Mouse (Mus musculus) c-Kit-positive CD71-positive TER-119-negative erythroid progenitor cells, embryonic 14.5 days (primary cell): ENCODE measurements around the gene Btbd9.

Experiments used
- DNase-seq: peaks from one replicate; pipeline ENCODE4 v3.0.0-alpha.2; 2013; ENCODE audit warnings: low read depth

Gene Btbd9

DNA sequence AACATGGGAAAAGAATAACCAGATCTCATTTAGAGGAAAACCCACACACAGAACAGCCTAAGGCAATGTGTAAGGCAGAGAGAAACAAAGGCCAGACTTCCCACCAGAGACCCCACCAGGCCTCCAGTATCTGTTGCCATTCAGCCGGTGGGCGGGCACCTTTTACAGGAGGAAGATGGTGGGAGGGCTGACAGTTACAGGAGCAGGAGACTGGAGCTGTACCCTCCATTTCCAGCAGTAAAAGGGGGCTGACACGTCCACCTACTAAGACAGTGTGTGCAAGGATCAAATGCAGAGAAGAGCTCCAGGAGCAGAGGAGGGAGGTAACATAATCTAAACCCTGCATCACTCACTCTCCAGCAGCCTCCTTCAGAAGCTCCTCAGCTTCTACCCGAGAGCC, 123.0 kb downstream of the Btbd9 start:
- DNase-seq: no peak

GRCm38 (mm10) chr17:30452363-30452762, 123.9 kb downstream of the Btbd9 start:
- no peak for DNase-seq

DNA sequence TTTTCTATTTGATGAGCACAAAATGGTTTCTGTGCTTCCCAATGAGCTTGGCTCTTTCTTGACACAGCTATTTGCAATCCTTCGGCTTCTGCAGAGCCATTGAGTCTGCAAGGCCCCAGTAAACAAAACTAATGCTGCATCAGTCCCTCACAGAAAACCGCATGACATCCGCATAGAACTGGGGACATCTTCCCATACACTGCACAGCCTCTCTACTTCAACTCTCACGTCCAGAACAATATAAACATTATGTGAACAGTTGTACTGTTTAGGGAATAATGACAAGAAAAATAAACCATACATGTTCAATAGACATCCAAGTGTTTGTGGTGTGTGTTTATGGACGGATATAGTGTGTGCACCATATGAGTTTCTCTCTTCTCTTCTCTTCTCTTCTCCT, 127.7 kb downstream of the Btbd9 start:
- DNase-seq: no peak

DNA sequence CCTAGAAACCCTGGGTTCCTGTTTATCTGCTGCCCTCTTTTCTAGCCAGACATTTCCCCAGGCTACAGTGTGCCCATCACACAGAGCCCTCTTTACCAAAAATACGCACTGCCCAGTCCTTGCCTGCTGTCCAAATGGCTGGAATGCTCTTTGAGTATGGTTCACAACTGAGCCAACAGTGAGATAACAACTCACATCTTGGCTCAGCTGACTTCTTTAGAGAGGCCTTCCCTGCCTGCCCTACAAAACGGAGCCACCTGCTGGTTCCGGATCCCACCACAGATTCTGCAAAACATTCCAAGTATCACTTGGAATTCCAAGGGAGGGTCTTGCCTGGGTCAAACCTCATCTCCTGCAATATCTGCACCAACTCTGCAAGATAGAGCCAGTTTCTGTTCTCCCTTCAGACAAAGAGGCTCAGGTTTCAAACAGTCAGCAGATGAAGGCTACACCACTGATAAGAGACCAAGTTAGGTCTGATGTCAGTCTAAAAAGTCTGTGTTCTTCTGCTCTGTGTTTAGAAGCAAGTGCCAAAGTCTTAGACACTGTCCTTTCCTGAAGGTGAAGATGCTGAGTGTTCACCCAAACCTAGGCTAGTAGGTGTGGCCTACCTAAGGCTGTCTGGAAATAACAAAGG, 130.4 kb downstream of the Btbd9 start:
- no peak for DNase-seq

- no peak for DNase-seq
Observed at GRCm38 (mm10) chr17:30439702-30440101, 136.6 kb downstream of the Btbd9 start.

DNA sequence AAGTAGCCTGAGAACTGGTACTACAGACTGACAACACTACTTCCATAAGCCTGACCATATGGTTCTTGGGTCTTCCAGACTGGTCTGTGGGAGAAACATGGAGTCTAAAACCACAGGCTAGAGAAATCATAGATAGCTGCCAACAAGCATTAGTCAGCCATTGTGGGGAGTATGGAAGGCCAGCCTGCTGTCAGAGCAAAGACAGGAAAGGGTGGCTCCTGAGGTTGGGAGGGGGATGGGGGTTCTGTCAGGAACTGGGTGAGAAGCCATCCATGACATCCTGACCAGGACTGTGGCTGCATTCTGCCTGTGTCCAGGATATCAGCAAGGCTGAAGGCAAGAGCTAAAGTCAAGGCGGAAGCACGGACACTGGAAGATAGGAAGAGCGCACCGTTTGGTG, 137.5 kb downstream of the Btbd9 start:
- no peak for DNase-seq

DNA sequence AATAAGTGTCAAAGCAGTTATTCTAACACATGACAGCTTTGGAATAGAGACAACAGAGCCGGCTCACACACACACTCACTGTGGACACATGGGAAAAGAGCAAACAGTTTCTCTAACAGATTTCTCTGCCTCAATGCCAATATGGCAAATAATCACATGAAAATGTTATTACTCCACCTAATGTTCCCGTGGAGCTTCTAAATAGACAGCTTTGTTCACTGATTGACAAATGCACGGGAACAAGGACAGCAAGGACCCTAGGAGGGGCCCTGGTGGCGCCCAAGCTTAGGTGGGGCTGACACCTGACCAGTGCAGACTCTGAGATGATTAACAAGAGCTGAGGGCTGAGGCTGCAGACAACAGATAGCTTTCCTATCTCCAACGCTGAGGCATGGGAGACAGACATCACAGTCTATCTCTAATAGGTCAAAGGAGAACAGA, 140.2 kb downstream of the Btbd9 start:
- DNase-seq: no peak

DNA sequence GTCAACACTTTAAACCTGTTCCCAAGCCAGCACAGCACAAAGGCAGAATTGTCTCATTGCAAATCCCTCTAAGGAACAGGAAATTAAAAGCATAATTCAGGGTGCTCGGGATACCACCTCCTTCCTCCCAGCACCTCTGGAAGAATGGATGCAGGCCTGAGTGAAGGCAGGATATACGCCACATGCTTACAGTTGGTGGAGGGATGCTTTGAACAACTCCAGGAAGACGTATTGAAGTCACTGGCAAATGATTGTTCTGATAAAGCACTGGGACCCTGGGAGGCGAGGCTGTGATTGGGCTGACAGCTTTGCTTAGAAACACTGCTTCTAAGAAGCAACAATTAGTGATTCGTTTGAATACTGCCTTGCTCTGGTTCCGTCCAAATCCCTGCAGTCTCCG, 140.8 kb downstream of the Btbd9 start:
- no peak for DNase-seq

- DNase-seq: no peak
Observed at GRCm38 (mm10) chr17:30432094-30432493, 144.2 kb downstream of the Btbd9 start.

GRCm38 (mm10) chr17:30430961-30431640, 145.2 kb downstream of the Btbd9 start:
- no peak for DNase-seq

- no peak for DNase-seq
Observed at GRCm38 (mm10) chr17:30428661-30429060, 147.6 kb downstream of the Btbd9 start.

- DNase-seq: no peak
Observed at GRCm38 (mm10) chr17:30423256-30423852, 152.9 kb downstream of the Btbd9 start.

GRCm38 (mm10) chr17:30422278-30422677, 154.0 kb downstream of the Btbd9 start:
- DNase-seq: no peak

DNA sequence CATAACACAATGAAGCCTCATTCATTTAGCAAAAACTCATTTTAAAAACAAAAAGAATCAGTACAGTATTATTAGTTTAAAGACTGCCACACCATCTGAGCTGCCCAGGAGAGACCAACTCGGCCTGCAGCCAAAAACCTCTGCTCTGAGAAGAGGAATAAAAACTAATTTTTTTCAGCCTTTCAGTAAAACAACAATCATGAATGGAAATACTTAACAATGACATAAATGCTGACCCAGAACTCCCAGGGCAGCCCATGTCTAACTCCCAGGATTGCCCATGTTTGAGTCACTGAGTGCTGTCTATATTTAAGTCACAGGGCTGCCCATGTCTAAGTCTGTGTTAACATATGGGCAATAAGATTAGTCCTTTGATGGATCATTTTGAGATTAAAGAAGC, 155.0 kb downstream of the Btbd9 start:
- no peak for DNase-seq

GRCm38 (mm10) chr17:30419494-30419893, 156.8 kb downstream of the Btbd9 start:
- DNase-seq: no peak

DNA sequence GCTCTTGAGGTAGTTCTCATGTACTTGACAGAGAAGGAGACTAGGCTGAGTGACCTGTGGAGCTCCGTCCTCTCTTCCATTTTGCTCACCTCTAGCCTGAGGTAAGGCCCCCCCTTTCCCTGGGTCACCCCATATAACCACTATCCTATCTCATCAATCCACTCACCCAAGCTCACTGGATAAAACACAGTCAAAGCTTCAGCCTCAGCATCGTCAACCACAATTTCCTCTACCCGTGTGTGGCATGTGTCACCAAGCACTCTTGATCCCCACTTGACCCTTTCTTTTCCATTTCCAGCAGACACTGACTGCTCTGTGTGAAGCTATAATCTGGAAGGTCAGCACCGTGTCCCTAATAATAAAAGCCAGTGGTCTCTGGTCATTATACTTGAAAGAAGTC, 157.8 kb downstream of the Btbd9 start:
- DNase-seq: no peak

GRCm38 (mm10) chr17:30417106-30417505, 159.2 kb downstream of the Btbd9 start:
- no peak for DNase-seq

DNA sequence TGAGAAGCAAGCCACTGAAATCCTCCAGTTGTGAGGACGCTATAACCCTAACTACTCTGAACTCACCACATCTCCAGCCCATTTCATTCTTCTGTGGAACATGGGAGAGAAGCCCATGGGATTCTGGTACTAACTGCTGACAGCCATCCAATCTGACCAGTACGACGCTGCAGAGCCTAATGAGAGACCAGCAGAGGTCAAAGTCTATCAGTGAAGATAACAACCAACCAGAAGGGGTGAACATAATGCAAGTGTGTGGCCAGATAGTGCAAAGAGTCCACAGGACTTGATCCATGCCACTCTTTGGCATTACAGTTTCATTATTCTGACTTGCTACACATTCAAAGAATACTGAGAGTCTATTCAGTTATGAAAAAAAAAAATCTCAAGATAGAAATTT, 160.6 kb downstream of the Btbd9 start:
- no peak for DNase-seq

DNA sequence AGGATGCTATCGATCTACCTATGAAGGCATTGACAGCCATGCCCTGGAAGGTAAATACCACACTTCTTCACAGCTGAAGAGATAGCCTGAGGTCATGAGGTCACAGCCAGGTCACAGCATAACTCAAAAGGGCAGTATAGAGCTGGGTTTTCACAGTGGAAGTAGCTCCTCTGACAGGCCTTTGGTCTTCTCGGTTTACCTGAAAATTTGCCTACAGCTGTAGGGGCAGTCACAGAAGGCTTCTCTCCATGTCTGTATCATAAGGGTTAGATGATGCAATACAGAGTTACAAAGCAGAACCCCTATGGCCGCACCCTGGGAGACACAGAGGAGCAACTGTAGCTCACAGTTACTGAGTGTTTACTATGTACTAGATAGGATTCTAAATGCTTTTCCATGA, 163.3 kb downstream of the Btbd9 start:
- no peak for DNase-seq

DNA sequence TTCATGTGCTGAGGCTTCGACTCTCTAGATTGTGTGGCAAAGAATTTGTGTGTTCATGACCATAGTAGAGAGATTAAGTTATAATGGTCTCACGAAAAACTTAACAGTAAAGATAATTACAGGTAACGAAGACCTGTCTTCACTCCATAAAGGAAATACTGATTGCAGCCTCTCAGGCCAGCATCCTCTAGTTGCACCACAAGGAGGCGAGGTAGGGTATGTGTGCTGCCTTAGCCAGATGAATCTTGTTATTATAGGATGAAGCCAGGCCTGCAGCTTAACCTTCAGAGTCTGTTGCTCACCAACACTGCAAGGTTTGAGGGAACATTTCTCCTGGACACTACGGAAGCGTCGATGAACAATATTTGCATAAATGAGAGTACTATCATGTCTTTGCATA, 170.3 kb downstream of the Btbd9 start:
- no peak for DNase-seq

- DNase-seq: no peak
Observed at GRCm38 (mm10) chr17:30402871-30403270, 173.4 kb downstream of the Btbd9 start.

DNA sequence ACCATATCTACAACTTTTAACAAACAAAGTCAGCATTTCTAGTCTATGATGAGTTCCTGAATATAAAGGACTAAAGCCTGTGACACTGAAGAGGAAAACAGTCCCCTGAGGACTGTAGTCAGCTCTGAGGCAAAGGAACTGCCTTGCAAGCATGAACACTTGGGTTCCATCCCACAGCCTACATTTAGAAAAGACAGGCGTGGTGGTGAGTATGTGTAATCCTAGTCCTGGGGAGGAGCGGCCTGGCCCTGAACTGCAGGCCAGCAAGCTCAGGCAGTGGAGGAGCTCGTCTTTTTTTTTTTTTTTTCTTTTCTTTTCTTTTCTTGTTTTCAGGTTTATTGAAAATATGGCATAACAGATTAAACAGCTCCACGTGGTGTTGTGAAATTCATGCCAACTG, 181.0 kb downstream of the Btbd9 start:
- DNase-seq: no peak

DNA sequence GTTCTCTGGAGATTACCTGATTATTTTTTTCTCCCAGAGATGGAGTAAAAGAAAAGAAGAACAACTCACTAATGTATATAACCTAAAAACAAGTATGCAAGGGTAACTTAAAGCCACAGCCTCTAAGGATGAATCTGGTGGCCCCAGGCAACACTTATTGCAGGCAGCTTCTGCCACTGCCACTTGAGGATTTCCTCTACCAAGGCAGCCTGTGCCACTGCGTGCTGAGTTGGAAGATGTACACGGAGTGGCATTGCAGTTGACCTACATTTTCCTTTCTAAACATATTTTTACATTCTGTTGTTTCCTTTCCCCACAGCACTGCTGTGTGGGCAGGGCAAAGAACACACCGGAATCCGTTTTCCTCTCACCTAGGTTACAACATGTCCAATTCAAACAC, 184.3 kb downstream of the Btbd9 start:
- DNase-seq: no peak

DNA sequence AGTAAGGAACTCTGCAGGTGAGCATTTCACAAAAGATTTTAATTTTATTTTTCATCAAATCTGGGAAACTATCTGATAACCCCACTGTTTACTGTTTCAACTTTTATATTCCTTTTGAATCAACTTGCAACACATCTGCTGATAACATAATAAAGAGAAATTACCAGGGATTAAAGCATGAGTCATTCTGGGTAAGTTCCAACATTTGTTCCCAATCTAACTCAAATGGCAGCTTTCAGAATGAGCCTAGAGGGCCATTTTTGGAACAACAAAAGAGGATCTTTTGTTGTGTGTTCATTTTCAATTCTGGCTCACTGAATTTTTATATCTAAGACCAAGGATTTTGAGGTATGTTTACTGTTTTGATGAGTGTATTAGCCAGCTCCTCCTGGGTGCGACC, 185.1 kb downstream of the Btbd9 start:
- no peak for DNase-seq
